Mouse (Mus musculus) forebrain, embryonic 10.5 days (tissue): ENCODE results near the gene Ppil1. TPM values are rescaled to one million over a fixed set of nuclear protein-coding genes. Genes with fewer than 3 reads are reported as not detected.

ENCODE experiments used
- DNase-seq: peaks from one replicate; pipeline ENCODE4 v3.0.0-alpha.2; 2017; ENCODE audit warnings: low spot score; ENCODE audit errors: extremely low spot score
- H3K27ac ChIP-seq: fragments of 300-500 bp; sonication (generic); 2 replicates; pipeline ENCODE4 v1.5.1; 2016; ENCODE audit warnings: mild to moderate bottlenecking
- H3K27me3 ChIP-seq: fragments of 300-500 bp; sonication (generic); 2 replicates; pipeline ENCODE4 v1.6.1; 2016; ENCODE audit warnings: mild to moderate bottlenecking; ENCODE audit not compliant: poor library complexity, severe bottlenecking
- H3K36me3 ChIP-seq: fragments of 300-500 bp; sonication (generic); replicated peaks from 2 replicates; pipeline ENCODE4 v1.6.1; 2016; ENCODE audit warnings: mild to moderate bottlenecking, moderate library complexity
- H3K4me1 ChIP-seq: fragments of 300-500 bp; sonication (generic); 2 replicates; pipeline ENCODE4 v1.6.1; 2016
- H3K4me3 ChIP-seq: fragments of 300-500 bp; sonication (generic); 2 replicates; pipeline ENCODE4 v1.5.1; 2016; ENCODE audit warnings: mild to moderate bottlenecking, moderate library complexity
- H3K9me3 ChIP-seq: fragments of 300-500 bp; sonication (generic); 2 replicates; pipeline ENCODE4 v1.6.1; 2016; ENCODE audit warnings: mild to moderate bottlenecking, moderate library complexity
- WGBS: fragments of 180-500 bp; shearing (Covaris S2); methylation state at CpG from one replicate; pipeline ENCODE4 v1.1.7; 2016; 5-methylcytosine and 5-hydroxymethylcytosine counted together
- polyA plus RNA-seq: library from polyadenylated mRNA; unstranded; fragments of >200 nt; fragmentation: Nextera tagmentation; extraction: Ambion mirVana; gene quantifications from 2 replicates; pipeline ENCODE4 v1.2.1, GENCODE M21; 2016

Ppil1 gene
- polyA plus RNA-seq, 1 experiment from 2014 or later, result 230 TPM

DNA sequence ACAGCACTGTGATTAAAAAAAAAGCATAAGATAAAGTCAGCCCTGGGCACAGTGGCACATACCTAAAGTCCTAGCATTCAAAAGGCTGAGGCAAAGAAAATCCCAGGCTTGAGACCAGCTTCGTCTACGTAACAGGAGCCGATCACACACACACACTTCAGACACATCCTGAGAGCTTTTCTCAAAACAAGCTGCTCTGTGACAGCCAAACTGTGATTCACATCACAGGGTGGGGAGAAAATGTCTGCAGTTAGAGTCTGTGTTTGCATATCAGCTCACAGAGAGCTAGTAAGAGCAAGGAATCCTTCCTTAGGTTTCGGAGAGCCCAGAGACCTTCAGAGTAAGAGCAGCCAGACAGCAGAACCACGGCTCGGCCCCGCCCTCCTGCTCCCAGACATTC lies 36.9 kb upstream of the Ppil1 start:
- Histone ChIP-seq H3K9me3 (peaks cover 3% of the 10 kb centered on the region; the same call in 1 of the 2 replicates), H3K4me3 (no peak overlapping the region), H3K36me3 (peaks cover 63% of the 10 kb centered on the region), H3K4me1 (peaks cover 54% of the 10 kb centered on the region), H3K27me3 (no peaks in the 10 kb centered on the region), H3K27ac (no peak overlapping the region)
- DNase-seq, result no peak
- 94% methylated on average over 7 of the region's 7 CpGs for WGBS

DNA sequence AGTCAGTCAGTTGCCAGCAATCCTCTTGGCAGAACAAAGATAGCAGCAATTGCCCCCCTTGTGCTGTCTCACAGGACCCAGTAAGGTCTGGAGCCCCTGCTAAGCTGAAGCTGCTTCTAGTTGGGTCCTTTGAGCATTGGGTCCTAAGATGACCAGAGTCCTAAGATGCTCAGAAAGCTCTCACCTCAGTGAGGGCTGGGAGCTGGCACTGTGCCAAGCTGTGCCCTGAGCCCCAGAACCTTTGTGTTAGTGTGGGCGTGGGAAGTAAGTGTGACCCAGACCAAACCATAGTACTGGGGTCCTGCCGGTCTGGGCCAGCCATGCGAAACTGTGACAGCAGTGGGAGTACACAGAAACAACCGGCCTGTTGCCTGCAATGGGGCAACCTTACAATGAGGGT lies 35.3 kb upstream of the Ppil1 start:
- H3K4me3 ChIP-seq, result no peak overlapping the region

DNA sequence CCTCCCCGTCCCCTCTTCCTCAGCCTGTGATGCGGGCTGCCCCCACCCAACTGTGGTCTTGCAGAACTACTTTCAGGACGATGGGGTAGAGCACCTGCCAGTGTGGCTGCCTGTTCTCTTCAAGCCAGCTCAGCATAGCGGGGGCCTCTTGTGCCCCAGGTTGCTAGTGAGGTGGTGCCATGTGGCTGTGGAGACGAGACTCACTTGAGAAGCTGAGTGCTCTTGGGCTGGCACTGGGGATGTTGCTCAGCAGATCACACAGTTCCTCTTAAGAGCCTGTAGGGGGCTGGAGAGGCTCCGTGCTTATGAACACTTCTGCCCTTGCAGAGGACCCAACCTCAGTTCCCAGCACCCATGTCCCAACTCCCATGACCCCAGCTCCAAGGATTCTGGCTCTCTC lies 33.8 kb upstream of the Ppil1 start:
- DNase-seq, result no peak
- no peak overlapping the region for H3K27ac ChIP-seq
- H3K9me3 ChIP-seq, result peaks cover 3% of the 10 kb centered on the region; the same call in 1 of the 2 replicates
- WGBS, result 82% methylated on average over 6 of the region's 6 CpGs
- H3K27me3 ChIP-seq, result no peaks in the 10 kb centered on the region
- H3K4me3 ChIP-seq, result no peak overlapping the region
- H3K36me3 ChIP-seq, result peaks cover 84% of the 10 kb centered on the region
- H3K4me1 ChIP-seq, result peaks cover 25% of the 10 kb centered on the region

More for the DNA sequence above, 35.3 kb upstream of the Ppil1 start:
- 97% methylated on average over 4 of the region's 4 CpGs for WGBS
- H3K9me3 ChIP-seq, result peaks cover 3% of the 10 kb centered on the region; the same call in 1 of the 2 replicates
- peaks cover 76% of the 10 kb centered on the region for H3K36me3 ChIP-seq
- no peak for DNase-seq
- H3K27ac ChIP-seq, result no peak overlapping the region
- peaks cover 40% of the 10 kb centered on the region for H3K4me1 ChIP-seq
- H3K27me3 ChIP-seq, result no peaks in the 10 kb centered on the region

DNA sequence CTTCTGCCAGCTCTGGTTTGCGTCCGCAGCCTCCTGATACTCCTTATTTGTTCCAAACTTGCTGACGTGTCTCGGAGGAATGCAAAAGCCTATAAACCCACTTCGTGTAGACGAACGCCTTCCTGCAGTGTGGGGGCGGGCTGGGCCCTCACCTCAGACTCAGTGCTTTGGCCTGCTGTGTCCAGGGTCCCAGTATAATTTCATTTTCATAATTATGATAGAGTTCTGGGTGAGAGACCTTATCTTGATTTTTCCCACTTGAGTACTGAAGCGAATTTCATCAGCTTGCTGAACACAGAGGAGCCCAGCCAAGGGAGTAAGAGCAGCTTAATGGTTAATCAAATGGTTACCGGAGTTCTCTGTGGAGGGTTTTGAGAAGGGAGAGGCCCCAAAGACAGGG lies 33.3 kb upstream of the Ppil1 start:
- Histone ChIP-seq H3K36me3 (peaks cover 82% of the 10 kb centered on the region), H3K9me3 (peaks cover 3% of the 10 kb centered on the region; the same call in 1 of the 2 replicates), H3K4me3 (no peak overlapping the region), H3K27me3 (no peaks in the 10 kb centered on the region), H3K27ac (no peak overlapping the region), H3K4me1 (peaks cover 21% of the 10 kb centered on the region; the same call in 1 of the 2 replicates)
- 74% methylated on average over 10 of the region's 10 CpGs for WGBS
- no peak for DNase-seq

DNA sequence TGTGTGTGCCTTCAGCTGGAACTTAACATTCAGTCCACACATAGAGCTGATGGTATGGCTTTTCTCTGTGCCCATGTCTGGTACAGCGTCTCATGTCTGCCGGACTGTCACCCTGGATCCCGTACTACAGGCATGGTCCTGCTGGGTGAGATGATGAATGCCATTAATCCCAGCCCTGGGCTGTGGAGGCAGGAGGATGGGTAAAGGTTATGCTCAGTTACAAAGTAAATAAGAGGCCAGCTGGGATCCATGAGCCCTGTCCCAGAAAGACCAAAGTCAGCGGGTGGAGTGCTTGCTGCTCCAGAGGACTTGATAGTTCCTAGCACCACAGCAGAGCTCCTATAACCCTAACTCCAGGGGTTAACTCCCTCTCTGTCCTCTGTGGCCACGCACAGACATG lies 31.8 kb upstream of the Ppil1 start:
- WGBS, result 72% methylated on average over 5 of the region's 5 CpGs
- DNase-seq, result no peak
- H3K9me3 ChIP-seq, result peaks cover 3% of the 10 kb centered on the region; the same call in 1 of the 2 replicates
- no peak overlapping the region for H3K27ac ChIP-seq
- peaks cover 71% of the 10 kb centered on the region for H3K36me3 ChIP-seq
- peaks cover 17% of the 10 kb centered on the region; the same call in 1 of the 2 replicates for H3K4me1 ChIP-seq
- no peaks in the 10 kb centered on the region for H3K27me3 ChIP-seq
- H3K4me3 ChIP-seq, result no peak overlapping the region

DNA sequence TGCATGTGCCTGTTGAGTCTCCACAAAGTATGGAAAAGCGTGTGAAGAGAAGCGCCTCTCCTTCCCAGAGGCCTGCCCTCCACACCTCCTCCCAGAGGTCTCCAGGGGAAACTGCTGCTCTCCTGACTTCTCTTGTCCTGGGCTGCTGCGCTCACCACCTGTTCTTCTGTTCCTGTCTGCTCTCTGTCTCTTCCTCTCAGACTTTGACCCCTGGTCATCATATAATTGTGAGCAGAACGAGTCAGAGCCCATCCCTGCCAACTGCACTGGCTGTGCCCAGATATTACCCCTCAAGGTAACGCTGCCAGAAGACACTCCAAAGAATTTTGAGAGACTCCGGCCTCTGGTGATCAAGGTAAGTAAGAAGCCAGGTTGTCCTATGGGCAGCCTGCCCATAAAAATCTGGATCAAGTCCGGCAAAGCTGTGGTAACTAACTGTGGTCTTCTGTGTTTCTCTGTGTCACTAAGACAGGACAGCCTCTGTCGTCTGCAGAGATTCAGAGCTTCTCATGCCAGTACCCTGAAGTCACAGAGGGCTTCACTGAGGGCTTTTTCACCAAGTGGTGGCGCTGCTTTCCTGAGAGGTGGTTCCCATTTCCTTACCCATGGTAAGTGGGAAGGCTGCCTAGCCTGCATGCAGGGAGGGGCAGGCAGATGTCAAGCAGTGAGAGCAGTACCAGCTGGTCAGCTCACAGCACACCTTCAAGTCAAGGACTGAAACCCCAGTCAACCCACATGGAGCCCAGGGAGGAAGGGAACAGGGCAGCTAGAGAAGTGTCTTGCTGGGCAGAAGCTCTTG lies 30.0 kb upstream of the Ppil1 start:
- Histone ChIP-seq H3K4me3 (no peak overlapping the region), H3K4me1 (peaks cover 17% of the 10 kb centered on the region; the same call in 1 of the 2 replicates), H3K36me3 (peaks cover 54% of the 10 kb centered on the region), H3K9me3 (no peaks in the 10 kb centered on the region), H3K27ac (no peak overlapping the region), H3K27me3 (no peaks in the 10 kb centered on the region)
- DNase-seq, result no peak
- 81% methylated on average over 9 of the region's 9 CpGs for WGBS

DNA sequence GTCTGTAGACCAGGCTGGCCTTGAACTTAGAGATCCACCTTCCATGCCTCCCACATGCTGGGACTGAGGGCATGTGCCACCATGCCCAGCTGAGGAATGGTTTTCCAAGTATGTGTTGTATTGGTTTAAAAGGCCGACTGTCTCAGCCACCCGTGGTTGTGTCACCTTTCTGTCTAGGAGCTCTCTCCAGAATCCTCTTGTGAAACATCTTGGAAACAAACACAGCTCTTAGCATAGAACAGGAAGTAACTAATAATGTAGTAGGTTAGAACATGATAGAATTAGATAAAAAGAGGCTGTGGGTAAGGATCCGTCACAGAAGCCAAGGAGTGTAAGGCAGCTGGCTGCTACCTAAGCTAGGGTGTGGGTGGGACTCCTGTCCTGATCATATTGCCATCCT lies 29.0 kb upstream of the Ppil1 start:
- H3K4me1 ChIP-seq, result peaks cover 17% of the 10 kb centered on the region; the same call in 1 of the 2 replicates
- no peaks in the 10 kb centered on the region for H3K9me3 ChIP-seq
- peaks cover 44% of the 10 kb centered on the region for H3K36me3 ChIP-seq
- no peak overlapping the region for H3K4me3 ChIP-seq
- DNase-seq, result no peak
- no peak overlapping the region for H3K27ac ChIP-seq
- no peaks in the 10 kb centered on the region for H3K27me3 ChIP-seq
- WGBS, result 94% methylated on average over 3 of the region's 3 CpGs

DNA sequence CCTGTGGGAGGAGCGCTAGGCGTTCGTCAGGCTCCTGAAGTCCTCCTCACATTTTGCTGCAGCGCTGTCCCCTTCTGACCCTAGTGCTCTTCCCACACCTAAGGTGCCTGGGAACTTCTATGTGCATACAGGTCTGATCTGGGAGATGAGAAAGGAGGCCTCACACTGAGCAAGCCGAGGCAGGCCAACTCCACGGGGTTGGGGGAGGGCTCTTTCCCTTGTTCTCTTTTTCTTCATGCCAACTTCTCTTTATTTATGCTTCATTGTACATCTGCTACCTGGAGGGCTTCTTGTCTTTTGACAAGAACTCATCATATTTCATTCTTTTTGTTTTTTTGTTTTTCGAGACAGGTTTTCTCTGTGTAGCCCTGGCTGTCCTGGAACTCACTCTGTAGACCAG lies 27.8 kb upstream of the Ppil1 start:
- Histone ChIP-seq H3K9me3 (no peaks in the 10 kb centered on the region), H3K4me3 (no peak overlapping the region), H3K27ac (no peak overlapping the region), H3K4me1 (peaks cover 8% of the 10 kb centered on the region; the same call in 1 of the 2 replicates), H3K27me3 (no peaks in the 10 kb centered on the region), H3K36me3 (peaks cover 34% of the 10 kb centered on the region)
- no peak for DNase-seq
- WGBS, result 92% methylated on average over 7 of the region's 7 CpGs

DNA sequence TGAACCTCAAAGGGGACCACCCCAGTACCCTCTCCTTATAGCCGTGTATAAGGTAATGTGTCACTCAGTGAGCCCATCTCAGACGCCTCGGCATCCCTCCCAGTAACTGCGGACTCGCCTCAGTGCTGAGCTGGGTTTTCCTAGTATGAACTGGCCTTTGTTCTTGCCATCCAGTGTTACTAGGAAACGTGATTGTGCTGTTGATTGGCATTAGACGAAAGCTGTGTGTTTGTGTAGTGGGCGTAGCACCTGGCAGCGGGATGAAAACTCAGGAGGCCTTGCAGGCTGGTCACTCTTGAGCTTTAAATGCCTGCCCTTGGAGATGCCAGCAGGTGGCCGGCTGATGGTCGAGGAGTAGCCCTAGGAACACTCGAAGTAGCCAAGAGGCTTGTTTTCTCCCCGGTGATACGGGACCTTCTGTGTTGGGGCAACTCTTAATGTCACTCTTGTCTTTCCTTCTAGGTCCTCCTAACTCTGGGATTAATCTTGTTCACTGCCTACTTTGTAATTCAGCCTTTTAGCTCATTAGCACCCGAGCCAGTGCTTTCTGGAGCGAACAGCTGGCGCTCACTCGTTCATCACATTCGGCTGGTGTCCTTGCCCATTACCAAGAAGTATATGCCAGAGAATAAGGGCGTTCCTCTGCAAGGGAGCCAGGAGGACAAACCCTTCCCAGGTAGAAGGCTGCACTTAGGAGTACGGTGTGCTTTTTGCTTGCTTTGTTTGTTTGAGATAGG lies 18.4 kb upstream of the Ppil1 start:
- WGBS, result 62% methylated on average over 21 of the region's 21 CpGs
- peak overlapping the region; percentile 74 for H3K27ac ChIP-seq
- H3K36me3 ChIP-seq, result peaks cover 54% of the 10 kb centered on the region
- peak; percentile 44 for DNase-seq
- no peaks in the 10 kb centered on the region for H3K27me3 ChIP-seq
- H3K4me3 ChIP-seq, result peak overlapping the region; percentile 2; the same call in 1 of the 2 replicates
- peaks cover 5% of the 10 kb centered on the region; the same call in 1 of the 2 replicates for H3K9me3 ChIP-seq
- peaks cover 26% of the 10 kb centered on the region for H3K4me1 ChIP-seq

DNA sequence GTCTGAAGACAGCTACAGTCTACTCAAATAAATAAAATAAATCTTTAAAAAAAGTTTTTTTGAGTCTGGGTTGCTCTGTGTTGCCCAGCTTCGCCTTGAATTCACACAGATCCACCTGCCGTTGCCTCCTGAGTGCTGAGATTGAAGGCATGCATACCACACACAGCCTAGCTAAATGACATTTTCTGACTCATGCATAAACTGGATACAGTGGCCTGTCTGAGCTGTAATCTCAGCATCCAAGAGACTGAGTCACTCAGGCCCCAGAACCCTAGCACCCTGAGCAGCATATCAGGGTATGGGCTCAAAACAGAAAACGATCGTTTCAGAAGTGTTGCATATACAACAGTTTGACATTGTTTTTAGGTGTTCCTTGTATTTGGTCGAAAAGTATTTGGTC lies 17.6 kb upstream of the Ppil1 start:
- no peak for DNase-seq
- Histone ChIP-seq H3K27ac (peak overlapping the region; percentile 74), H3K4me1 (peaks cover 26% of the 10 kb centered on the region), H3K27me3 (no peaks in the 10 kb centered on the region), H3K4me3 (no peak overlapping the region), H3K36me3 (peaks cover 50% of the 10 kb centered on the region), H3K9me3 (peaks cover 4% of the 10 kb centered on the region; the same call in 1 of the 2 replicates)
- 88% methylated on average over 5 of the region's 5 CpGs for WGBS

DNA sequence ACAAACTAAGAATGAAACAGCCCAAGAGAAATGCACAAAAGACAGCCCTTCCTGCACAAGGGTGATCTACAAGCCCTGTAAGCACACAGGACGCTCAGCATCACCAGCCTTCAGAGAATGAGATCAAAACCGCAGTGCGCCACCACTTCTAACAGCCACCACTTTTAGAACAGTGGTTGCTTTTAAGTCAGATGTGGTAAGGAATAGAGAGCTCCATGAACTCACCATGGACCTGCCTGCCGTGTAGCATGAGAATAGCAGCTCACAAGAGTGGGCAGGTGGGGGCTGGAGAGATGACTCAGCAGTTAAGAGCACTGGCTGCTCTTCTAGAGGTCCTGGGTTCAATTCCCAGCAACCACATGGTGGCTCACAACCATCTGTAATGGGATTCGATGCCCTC lies 16.4 kb upstream of the Ppil1 start:
- H3K27me3 ChIP-seq, result no peaks in the 10 kb centered on the region
- no peaks in the 10 kb centered on the region for H3K9me3 ChIP-seq
- H3K27ac ChIP-seq, result no peak overlapping the region
- no peak for DNase-seq
- H3K4me1 ChIP-seq, result peaks cover 26% of the 10 kb centered on the region
- H3K4me3 ChIP-seq, result no peak overlapping the region
- 96% methylated on average over 5 of the region's 5 CpGs for WGBS
- peaks cover 39% of the 10 kb centered on the region for H3K36me3 ChIP-seq

DNA sequence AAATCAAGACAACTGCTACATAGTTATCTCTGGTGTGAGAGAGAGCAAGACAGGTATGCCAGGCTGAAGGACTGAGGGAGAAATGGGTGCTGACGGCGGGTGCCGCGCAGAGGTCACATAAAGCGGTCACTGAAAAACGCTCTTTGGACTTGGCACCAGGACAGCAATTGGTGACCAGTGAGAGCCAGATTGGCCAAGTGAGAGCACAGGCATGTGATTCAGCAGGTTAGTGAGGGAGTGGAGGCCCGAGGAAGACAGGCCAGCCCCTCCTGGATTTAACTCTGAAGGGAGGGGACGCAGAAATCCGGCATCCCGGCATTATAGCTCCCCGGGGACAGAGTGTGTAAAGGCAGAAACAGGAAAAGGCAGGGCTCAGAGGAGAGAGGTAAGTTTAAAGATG lies 9.9 kb upstream of the Ppil1 start:
- H3K9me3 ChIP-seq, result no peaks in the 10 kb centered on the region
- DNase-seq, result no peak
- 89% methylated on average over 11 of the region's 11 CpGs for WGBS

DNA sequence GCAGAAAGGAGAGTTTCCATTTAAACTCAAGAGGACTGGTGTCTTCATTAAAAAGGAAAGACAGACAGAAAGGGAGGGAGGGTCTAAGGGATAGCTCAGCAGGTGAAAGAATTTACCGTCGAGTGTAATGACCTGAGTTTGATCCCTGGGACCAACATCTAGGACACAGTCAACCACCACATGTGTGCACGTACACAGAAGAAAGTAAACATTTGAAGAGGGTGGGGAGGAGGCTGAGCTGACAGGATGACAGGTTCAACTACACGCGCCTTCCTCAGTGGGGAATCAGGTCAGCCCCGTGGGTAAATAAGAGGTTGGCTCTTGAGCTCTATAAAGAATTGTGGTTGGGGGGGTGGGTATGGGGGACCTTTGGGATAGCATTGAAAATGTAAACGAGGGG lies 9.2 kb upstream of the Ppil1 start:
- Histone ChIP-seq H3K36me3 (0 out of 2 replicates have a peak, but pooled peaks cover 3% of the 10 kb centered on the region), H3K27ac (no peak overlapping the region), H3K9me3 (no peaks in the 10 kb centered on the region), H3K4me1 (peaks cover 20% of the 10 kb centered on the region), H3K27me3 (no peaks in the 10 kb centered on the region), H3K4me3 (no peak overlapping the region)
- no peak for DNase-seq
- 93% methylated on average over 7 of the region's 7 CpGs for WGBS

More for the DNA sequence above, 9.9 kb upstream of the Ppil1 start:
- Histone ChIP-seq H3K27ac (no peak overlapping the region), H3K4me3 (no peak overlapping the region), H3K4me1 (peaks cover 17% of the 10 kb centered on the region), H3K27me3 (no peaks in the 10 kb centered on the region), H3K36me3 (peaks cover 10% of the 10 kb centered on the region)
